Mouse (Mus musculus): ENCODE data around the gene Map3k13. TPM values are rescaled to one million over a fixed set of nuclear protein-coding genes. Genes with fewer than 3 reads are reported as not detected.
A peak's percentile ranks its signal among the peaks of the same experiment; 100 is the strongest.

Map3k13 gene
- total and polyA plus RNA-seq, 3 experiments: 0.23 to 0.82 TPM; not detected in 1

GRCm38 (mm10) chr16:21786317-21786716 lies 7.8 kb upstream of the Map3k13 start:
- DNase-seq (ENCODE audit: low read depth, low spot score): no peak
- Histone ChIP-seq H3K27ac (ENCODE audit: control insufficient read depth, low read depth, low read length) (no peak overlapping the region), H3K27me3 (ENCODE audit: control insufficient read depth in 1 of 2, insufficient read depth in 2 of 2, low read length in 2 of 2) (no peaks in the 10 kb centered on the region), H3K9me3 (replicated peaks; ENCODE audit: insufficient read depth, low read length) (no peaks in the 10 kb centered on the region), H3K9ac (ENCODE audit: control insufficient read depth, low read depth, low read length, poor library complexity, severe bottlenecking) (no peak overlapping the region), H3K36me3 (ENCODE audit: control insufficient read depth in 1 of 2, insufficient read depth in 2 of 2, low read length in 2 of 2) (peaks cover 0 to 4% of the 10 kb centered on the region in 2 experiments; a peak in 2 of 4 replicates), H3K4me3 (ENCODE audit: control insufficient read depth in 1 of 2, insufficient read depth in 1 of 2, low read depth in 2 of 2, low read length in 2 of 2) (no peak overlapping the region), H3K4me1 (ENCODE audit: control insufficient read depth in 1 of 2, insufficient read depth in 2 of 2, low read length in 2 of 2) (peaks cover 1 to 2% of the 10 kb centered on the region in 2 experiments; a peak in 2 of 4 replicates), H3K79me2 (ENCODE audit: control insufficient read depth, insufficient read depth, low read length, poor library complexity) (no peaks in the 10 kb centered on the region)
- no peak for TF ChIP-seq MAFK (IDR thresholded peaks at IDR 0.05; ENCODE audit: borderline replicate concordance, low read depth, low read length)
- no peak for TF ChIP-seq UBTF (IDR thresholded peaks at IDR 0.05; ENCODE audit: borderline replicate concordance, insufficient read depth, low read depth, low read length)
- TF ChIP-seq TBP (IDR thresholded peaks at IDR 0.05; ENCODE audit: low read depth, low read length): no peak
- TF ChIP-seq KAT2A (conservative IDR thresholded peaks at IDR 0.05; ENCODE audit: low read depth, low read length): no peak
- no peak for TF ChIP-seq POLR2A (IDR thresholded peaks at IDR 0.05; ENCODE audit: control insufficient read depth in 1 of 2, insufficient read depth in 1 of 2, low read depth in 1 of 2, low read length in 2 of 2, poor library complexity in 1 of 2)
- no peak for TF ChIP-seq MXI1 (IDR thresholded peaks at IDR 0.05; ENCODE audit: low read depth, low read length)

GRCm38 (mm10) chr16:21787516-21788353 lies 6.4 kb upstream of the Map3k13 start, which contains the start of gene Ehhadh:
Gene Ehhadh (minus strand): TSS chr16:21787807.
- Histone ChIP-seq H3K9ac (ENCODE audit: control insufficient read depth, low read depth, low read length, poor library complexity, severe bottlenecking) (peak within 1 kb of the TSS; percentile 74), H3K9me3 (replicated peaks; ENCODE audit: insufficient read depth, low read length) (no peaks in the 10 kb centered on the region), H3K79me2 (ENCODE audit: control insufficient read depth, insufficient read depth, low read length, poor library complexity) (no peaks in the 10 kb centered on the region), H3K27me3 (ENCODE audit: control insufficient read depth in 1 of 2, insufficient read depth in 2 of 2, low read length in 2 of 2) (no peaks in the 10 kb centered on the region), H3K4me1 (ENCODE audit: control insufficient read depth in 1 of 2, insufficient read depth in 2 of 2, low read length in 2 of 2) (peaks cover 4 to 7% of the 10 kb centered on the region in 2 experiments; a peak in 2 of 4 replicates), H3K36me3 (ENCODE audit: control insufficient read depth in 1 of 2, insufficient read depth in 2 of 2, low read length in 2 of 2) (peaks cover 0 to 13% of the 10 kb centered on the region in 2 experiments; a peak in 2 of 4 replicates), H3K4me3 (ENCODE audit: control insufficient read depth in 1 of 2, insufficient read depth in 1 of 2, low read depth in 2 of 2, low read length in 2 of 2) (peak within 1 kb of the TSS; percentile 78 to 94), H3K27ac (ENCODE audit: control insufficient read depth, low read depth, low read length) (no peak within 1 kb of the TSS)
- peak; percentile 82 for DNase-seq (ENCODE audit: low read depth, low spot score)
- TF ChIP-seq POLR2A (IDR thresholded peaks at IDR 0.05; ENCODE audit: control insufficient read depth in 1 of 2, insufficient read depth in 1 of 2, low read depth in 1 of 2, low read length in 2 of 2, poor library complexity in 1 of 2) (peak; percentile 53 to 69; a peak in 3 of 4 replicates), POLR2AphosphoS5 (IDR thresholded peaks at IDR 0.05; ENCODE audit: borderline replicate concordance, low read depth, low read length) (no peak), MAX (IDR thresholded peaks at IDR 0.05; ENCODE audit: low read length) (0 out of 2 replicates have a peak, but pooled peaks have one; percentile 14), POLR2AphosphoS2 (IDR thresholded peaks at IDR 0.05; ENCODE audit: low read length) (no peak; the same call in 1 of the 2 replicates), HCFC1 (IDR thresholded peaks at IDR 0.05; ENCODE audit: low read depth, low read length) (0 out of 2 replicates have a peak, but pooled peaks have one; percentile 34), UBTF (IDR thresholded peaks at IDR 0.05; ENCODE audit: borderline replicate concordance, insufficient read depth, low read depth, low read length) (no peak), KAT2A (conservative IDR thresholded peaks at IDR 0.05; ENCODE audit: low read depth, low read length) (no peak), ZKSCAN1 (IDR thresholded peaks at IDR 0.05; ENCODE audit: low read depth, low read length) (no peak), MAFK (IDR thresholded peaks at IDR 0.05; ENCODE audit: borderline replicate concordance, low read depth, low read length) (no peak), ZMIZ1 (IDR thresholded peaks at IDR 0.05; ENCODE audit: low read depth, low read length) (0 out of 2 replicates have a peak, but pooled peaks have one; percentile 52), SIN3A (IDR thresholded peaks at IDR 0.05; ENCODE audit: low read length) (peak; percentile 69), E2F4 (IDR thresholded peaks at IDR 0.05; ENCODE audit: borderline replicate concordance, low read depth, low read length) (no peak), BHLHE40 (IDR thresholded peaks at IDR 0.05; ENCODE audit: borderline replicate concordance, low read depth, low read length) (no peak), CHD1 (IDR thresholded peaks at IDR 0.05; ENCODE audit: low read depth, low read length) (no peak), NELFE (IDR thresholded peaks at IDR 0.05; ENCODE audit: low read depth, low read length) (peak; percentile 43), ETS1 (IDR thresholded peaks at IDR 0.05; ENCODE audit: low read depth, low read length) (peak; percentile 71), MYC (IDR thresholded peaks at IDR 0.05; ENCODE audit: low read depth, low read length) (no peak), USF2 (IDR thresholded peaks at IDR 0.05; ENCODE audit: borderline replicate concordance in 1 of 2, insufficient read depth in 1 of 2, low read depth in 1 of 2, low read length in 2 of 2) (no peak), GABPA (IDR thresholded peaks at IDR 0.05; ENCODE audit: low read depth, low read length) (no peak), USF1 (IDR thresholded peaks at IDR 0.05; ENCODE audit: low read depth, low read length) (no peak; the same call in 1 of the 2 replicates), GATA1 (IDR thresholded peaks at IDR 0.05; ENCODE audit: low read depth, low read length) (no peak), RAD21 (IDR thresholded peaks at IDR 0.05; ENCODE audit: low read depth, low read length) (no peak), MEF2A (IDR thresholded peaks at IDR 0.05; ENCODE audit: extremely low read depth, insufficient replicate concordance, low read depth, low read length, poor library complexity, severe bottlenecking) (no peak), RCOR1 (IDR thresholded peaks at IDR 0.05; ENCODE audit: low read depth, low read length) (0 out of 2 replicates have a peak, but pooled peaks have one; percentile 20), JUND (IDR thresholded peaks at IDR 0.05; ENCODE audit: low read depth, low read length) (no peak)

Measured in MEL (cell line).